ENCODE assay signal across 10 mouse cellular contexts in genomic region chr3:147990831-147991230, GRCm38 (mm10).
DNase-seq lines count a peak whose midpoint lies in the region; ATAC-seq and TF ChIP-seq lines count a peak whose summit lies in the region.
"Had no signal": no experiment of that assay in that cellular context is flagged by ENCODE, and none has a peak within 500 bp of the region (broad histone marks: within the 10 kb centered on the region; RNA-seq: fewer than 3 reads in every experiment).

No protein-coding gene starts in this region.

- no peaks in the 10 kb centered on the region for H3K27me3 ChIP-seq in hindbrain, embryonic 12.5 days
- 0 out of 2 replicates have a peak, but pooled peaks cover 5% of the 10 kb centered on the region for H3K27me3 ChIP-seq in hindbrain, embryonic 10.5 days (ENCODE audit: insufficient read depth, poor library complexity, severe bottlenecking)
- no peaks in the 10 kb centered on the region for H3K27me3 ChIP-seq in forebrain, embryonic 12.5 days
- H3K27me3 ChIP-seq in limb, embryonic 13.5 days = no peaks in the 10 kb centered on the region
- no peaks in the 10 kb centered on the region for H3K27me3 ChIP-seq in thymus, adult 2 months (ENCODE audit: control insufficient read depth, insufficient read depth, low read length)

- H3K27ac ChIP-seq in hindbrain, embryonic 12.5 days = no peak overlapping the region
- H3K27ac ChIP-seq in hindbrain, embryonic 10.5 days = no peak overlapping the region
- H3K27ac ChIP-seq in forebrain, embryonic 12.5 days = no peak overlapping the region
- H3K27ac ChIP-seq in limb, embryonic 13.5 days = 0 out of 2 replicates have a peak overlapping the region, but pooled peaks have one; percentile 11
- H3K27ac ChIP-seq in thymus, adult 2 months (ENCODE audit: control insufficient read depth, insufficient read depth, low read length) = no peak overlapping the region

- H3K4me3 ChIP-seq in hindbrain, embryonic 12.5 days = no peak overlapping the region
- H3K4me3 ChIP-seq in hindbrain, embryonic 10.5 days = no peak overlapping the region
- H3K4me3 ChIP-seq in forebrain, embryonic 12.5 days (replicated peaks) = 0 out of 2 replicates have a peak overlapping the region, but pooled peaks have one; percentile 4
- H3K4me3 ChIP-seq in limb, embryonic 13.5 days = peak overlapping the region; percentile 24
- no peak overlapping the region for H3K4me3 ChIP-seq in thymus, adult 2 months (ENCODE audit: control insufficient read depth, insufficient read depth, low read length)

- no peaks in the 10 kb centered on the region for H3K9me3 ChIP-seq in hindbrain, embryonic 12.5 days (replicated peaks)
- H3K9me3 ChIP-seq in hindbrain, embryonic 10.5 days = no peaks in the 10 kb centered on the region
- H3K9me3 ChIP-seq in forebrain, embryonic 12.5 days = no peaks in the 10 kb centered on the region
- H3K9me3 ChIP-seq in limb, embryonic 13.5 days = no peaks in the 10 kb centered on the region

- TF ChIP-seq POLR2A in thymus, adult 2 months (IDR thresholded peaks at IDR 0.05; ENCODE audit: control insufficient read depth, extremely low read depth, insufficient read depth, low read length, poor library complexity) = no peak

- H3K36me3 ChIP-seq in hindbrain, embryonic 12.5 days = no peaks in the 10 kb centered on the region
- no peaks in the 10 kb centered on the region for H3K36me3 ChIP-seq in hindbrain, embryonic 10.5 days
- no peaks in the 10 kb centered on the region for H3K36me3 ChIP-seq in forebrain, embryonic 12.5 days (replicated peaks)
- H3K36me3 ChIP-seq in limb, embryonic 13.5 days = no peaks in the 10 kb centered on the region
- no peaks in the 10 kb centered on the region for H3K36me3 ChIP-seq in thymus, adult 2 months (ENCODE audit: control insufficient read depth, insufficient read depth, low read length)

- H3K4me1 ChIP-seq in hindbrain, embryonic 12.5 days = no peaks in the 10 kb centered on the region
- H3K4me1 ChIP-seq in hindbrain, embryonic 10.5 days (replicated peaks) = peaks cover 10% of the 10 kb centered on the region; the same call in 1 of the 2 replicates
- H3K4me1 ChIP-seq in forebrain, embryonic 12.5 days = peaks cover 13% of the 10 kb centered on the region
- H3K4me1 ChIP-seq in limb, embryonic 13.5 days = peaks cover 22% of the 10 kb centered on the region
- no peaks in the 10 kb centered on the region for H3K4me1 ChIP-seq in thymus, adult 2 months (replicated peaks; ENCODE audit: control insufficient read depth, insufficient read depth, low read length)

- H3K4me2 ChIP-seq in hindbrain, embryonic 12.5 days (replicated peaks) = peak overlapping the region; percentile 34
- peak overlapping the region; percentile 40 for H3K4me2 ChIP-seq in forebrain, embryonic 12.5 days
- peak overlapping the region; percentile 58 for H3K4me2 ChIP-seq in limb, embryonic 13.5 days (replicated peaks)

- DNase-seq in hindbrain, embryonic 10.5 days (ENCODE audit: low spot score) = no peak
- DNase-seq in Muller cell, postnatal 12 days (ENCODE audit: inconsistent ontology term) = peak; percentile 47
- DNase-seq in adrenal gland, postnatal 4 days (ENCODE audit: low spot score in 2 of 2) = no peak
- no peak for DNase-seq in adrenal gland, adult 2 months
- no peak for DNase-seq in thymus, adult 2 months
- DNase-seq: cerebellum, adult 18-20 months had no signal

- TF ChIP-seq CTCF in thymus, adult 2 months (IDR thresholded peaks at IDR 0.05; ENCODE audit: borderline replicate concordance, control insufficient read depth, extremely low read depth, insufficient read depth, low read length, poor library complexity) = no peak

- ATAC-seq in hindbrain, embryonic 12.5 days (ENCODE audit: low FRiP score) = no peak
- ATAC-seq in forebrain, embryonic 12.5 days (ENCODE audit: low FRiP score) = no peak
- no peak for ATAC-seq in limb, embryonic 13.5 days (ENCODE audit: low FRiP score, low read depth)
- ATAC-seq: activated CD4-positive, CD25-positive, alpha-beta regulatory T cell, adult 4 months had no signal

- H3K9ac ChIP-seq in hindbrain, embryonic 12.5 days = no peak overlapping the region
- H3K9ac ChIP-seq in forebrain, embryonic 12.5 days = no peak overlapping the region
- peak overlapping the region; percentile 52 for H3K9ac ChIP-seq in limb, embryonic 13.5 days

- WGBS in hindbrain, embryonic 12.5 days = 33% methylated on average over 10 of the region's 10 CpGs
- 57% methylated on average over 10 of the region's 10 CpGs for WGBS in hindbrain, embryonic 10.5 days
- 21% methylated on average over 10 of the region's 10 CpGs for WGBS in forebrain, embryonic 12.5 days
- WGBS in limb, embryonic 13.5 days = 30% methylated on average over 10 of the region's 10 CpGs
- 49% methylated on average over 10 of the region's 10 CpGs for WGBS in thymus, adult 2 months

Comparison
In these comparisons a context has a peak if more than half of its experiments do, and no peak if none do; other contexts are left out.
1. H3K4me3 ChIP-seq: peak in forebrain, embryonic 12.5 days (single experiment) and limb, embryonic 13.5 days (single experiment); none in hindbrain, embryonic 12.5 days (single experiment), hindbrain, embryonic 10.5 days (single experiment) and thymus, adult 2 months (single experiment).
2. Peak in every context shown above with its lines, with median percentiles within 50 percentile points of each other: H3K4me2 ChIP-seq.